Mouse (Mus musculus): ENCODE results near the gene Krtap14. TPM values are rescaled to one million over a fixed set of nuclear protein-coding genes. Genes with fewer than 3 reads are reported as not detected.

Krtap14 gene
- polyA plus RNA-seq (2014; fragmentation: Nextera tagmentation; extraction: Ambion mirVana) = not detected in 2 replicates

- DNase-seq (ENCODE audit: low spot score) (peak; percentile 63), ATAC-seq (peak; percentile 77)
- H3K4me2 ChIP-seq (ENCODE audit: low read length) = no peak within 1 kb of the TSS
- no peak within 1 kb of the TSS for H3K27ac ChIP-seq (ENCODE audit: low read depth, low read length)
- H3K4me3 ChIP-seq (ENCODE audit: low read depth, low read length) = no peak within 1 kb of the TSS
- H3K9me3 ChIP-seq (replicated peaks; ENCODE audit: control insufficient read depth, low read length) = no peaks in the 10 kb centered on the region
- no peak within 1 kb of the TSS for H3K9ac ChIP-seq (ENCODE audit: low read length)
- H3K27me3 ChIP-seq (replicated peaks; ENCODE audit: control insufficient read depth, insufficient read depth, low read length) = no peaks in the 10 kb centered on the region
- H3K36me3 ChIP-seq (ENCODE audit: control insufficient read depth, insufficient read depth, low read length) = no peaks in the 10 kb centered on the region
- H3K4me1 ChIP-seq (ENCODE audit: control insufficient read depth, insufficient read depth, low read length) = no peaks in the 10 kb centered on the region
- 70% methylated on average over 9 of the region's 9 CpGs for WGBS
Measured at GRCm38 (mm10) chr16:88826095-88826652, at the start of gene Krtap14. Gene Krtap14 (minus strand): TSS chr16:88826145.

DNA sequence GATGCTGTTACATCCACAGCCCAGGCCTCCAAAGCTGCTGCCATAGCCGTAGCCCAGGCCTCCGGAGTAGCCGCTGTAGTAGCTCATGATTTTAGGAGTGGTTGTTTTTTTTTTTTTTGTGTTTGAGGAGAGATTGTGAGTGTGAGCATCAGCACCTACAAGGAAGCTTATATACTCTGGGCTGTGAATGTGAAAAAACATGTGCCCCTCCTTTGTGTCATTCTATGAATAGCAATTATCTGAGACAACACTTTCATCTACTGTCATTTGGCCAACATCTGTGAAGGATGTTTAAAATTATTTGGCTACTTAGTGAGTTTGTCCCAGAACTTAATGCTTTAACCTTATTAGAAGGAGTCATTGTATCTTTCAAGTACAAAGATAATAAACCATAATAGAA lies 48.2 kb upstream of the Krtap14 start, which contains the start of gene Krtap19-2:
TSS of gene Krtap19-2 (minus strand) at position 101 of the 400 bp plus-strand sequence.
- Histone ChIP-seq H3K4me1 (ENCODE audit: control insufficient read depth, insufficient read depth, low read length) (no peaks in the 10 kb centered on the region), H3K36me3 (ENCODE audit: control insufficient read depth, insufficient read depth, low read length) (no peaks in the 10 kb centered on the region), H3K4me3 (ENCODE audit: low read depth, low read length) (no peak within 1 kb of the TSS), H3K9ac (ENCODE audit: low read length) (no peak within 1 kb of the TSS), H3K9me3 (replicated peaks; ENCODE audit: control insufficient read depth, low read length) (no peaks in the 10 kb centered on the region), H3K27ac (ENCODE audit: low read depth, low read length) (no peak within 1 kb of the TSS), H3K4me2 (ENCODE audit: low read length) (no peak within 1 kb of the TSS), H3K27me3 (replicated peaks; ENCODE audit: control insufficient read depth, insufficient read depth, low read length) (no peaks in the 10 kb centered on the region)
- ATAC-seq (no peak), DNase-seq (ENCODE audit: low spot score) (no peak)
- WGBS = 92% methylated on average over 3 of the region's 3 CpGs

DNA sequence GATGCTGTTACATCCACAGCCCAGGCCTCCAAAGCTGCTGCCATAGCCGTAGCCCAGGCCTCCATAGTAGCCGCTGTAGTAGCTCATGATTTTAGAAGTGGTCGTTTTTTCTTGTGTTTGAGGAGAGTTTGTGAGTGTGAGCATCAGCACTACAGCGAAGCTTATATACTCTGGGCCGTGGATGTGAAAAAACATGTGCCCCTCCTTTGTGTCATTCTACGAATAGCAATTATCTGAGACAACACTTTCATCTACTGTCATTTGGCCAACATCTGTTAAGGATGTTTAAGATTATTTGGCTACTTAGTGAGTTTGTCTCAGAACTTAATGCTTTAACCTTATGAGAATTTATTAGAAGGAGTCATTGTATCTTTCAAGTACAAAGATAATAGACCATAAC lies 43.4 kb upstream of the Krtap14 start, which contains the start of gene Krtap19-1:
TSS of gene Krtap19-1 (minus strand) at position 101 of the 400 bp plus-strand sequence.
- Histone ChIP-seq H3K36me3 (ENCODE audit: control insufficient read depth, insufficient read depth, low read length) (no peaks in the 10 kb centered on the region), H3K27ac (ENCODE audit: low read depth, low read length) (no peak within 1 kb of the TSS), H3K9ac (ENCODE audit: low read length) (no peak within 1 kb of the TSS), H3K4me2 (ENCODE audit: low read length) (no peak within 1 kb of the TSS), H3K9me3 (replicated peaks; ENCODE audit: control insufficient read depth, low read length) (no peaks in the 10 kb centered on the region), H3K4me3 (ENCODE audit: low read depth, low read length) (no peak within 1 kb of the TSS), H3K4me1 (ENCODE audit: control insufficient read depth, insufficient read depth, low read length) (no peaks in the 10 kb centered on the region), H3K27me3 (replicated peaks; ENCODE audit: control insufficient read depth, insufficient read depth, low read length) (no peaks in the 10 kb centered on the region)
- WGBS = 87% methylated on average over 6 of the region's 6 CpGs
- no peak for ATAC-seq
- no peak for DNase-seq (ENCODE audit: low spot score)

- DNase-seq (ENCODE audit: low spot score) = no peak
- no peak overlapping the region for H3K9ac ChIP-seq (ENCODE audit: low read length)
- no peaks in the 10 kb centered on the region for H3K9me3 ChIP-seq (replicated peaks; ENCODE audit: control insufficient read depth, low read length)
- ATAC-seq = no peak
- no peaks in the 10 kb centered on the region for H3K36me3 ChIP-seq (ENCODE audit: control insufficient read depth, insufficient read depth, low read length)
- no peak overlapping the region for H3K4me3 ChIP-seq (ENCODE audit: low read depth, low read length)
- no peak overlapping the region for H3K4me2 ChIP-seq (ENCODE audit: low read length)
- WGBS = 89% methylated on average over 4 of the region's 4 CpGs
- no peaks in the 10 kb centered on the region for H3K4me1 ChIP-seq (ENCODE audit: control insufficient read depth, insufficient read depth, low read length)
- no peaks in the 10 kb centered on the region for H3K27me3 ChIP-seq (replicated peaks; ENCODE audit: control insufficient read depth, insufficient read depth, low read length)
- no peak overlapping the region for H3K27ac ChIP-seq (ENCODE audit: low read depth, low read length)
Measured at GRCm38 (mm10) chr16:88864887-88865407, 39.0 kb upstream of the Krtap14 start.

DNA sequence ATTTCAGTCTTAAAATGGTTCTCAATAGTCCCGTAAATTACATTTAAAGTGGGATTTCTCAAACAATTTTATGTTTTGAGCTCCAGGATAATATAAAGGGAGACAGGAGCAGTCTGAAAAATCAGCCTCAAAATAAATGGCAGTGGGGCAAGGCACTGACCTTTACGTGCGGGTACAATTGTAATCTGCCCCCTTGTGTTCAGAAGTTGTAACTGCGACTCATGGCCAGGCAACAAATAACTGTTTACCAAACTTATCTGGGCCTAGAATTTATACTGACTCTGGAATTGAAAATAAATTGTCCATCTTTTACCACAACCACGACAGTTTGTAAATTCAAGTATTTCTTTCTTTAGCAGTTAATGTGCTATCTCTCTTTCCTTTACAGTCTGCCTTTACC lies 25.5 kb upstream of the Krtap14 start:
- DNase-seq (ENCODE audit: low spot score) (peak; percentile 51), ATAC-seq (no peak)
- H3K4me3 ChIP-seq (ENCODE audit: low read depth, low read length) = no peak overlapping the region
- no peak overlapping the region for H3K27ac ChIP-seq (ENCODE audit: low read depth, low read length)
- no peaks in the 10 kb centered on the region for H3K4me1 ChIP-seq (ENCODE audit: control insufficient read depth, insufficient read depth, low read length)
- no peak overlapping the region for H3K9ac ChIP-seq (ENCODE audit: low read length)
- 11% methylated on average over 5 of the region's 5 CpGs for WGBS
- no peaks in the 10 kb centered on the region for H3K36me3 ChIP-seq (ENCODE audit: control insufficient read depth, insufficient read depth, low read length)
- H3K27me3 ChIP-seq (replicated peaks; ENCODE audit: control insufficient read depth, insufficient read depth, low read length) = no peaks in the 10 kb centered on the region
- H3K9me3 ChIP-seq (replicated peaks; ENCODE audit: control insufficient read depth, low read length) = no peaks in the 10 kb centered on the region
- no peak overlapping the region for H3K4me2 ChIP-seq (ENCODE audit: low read length)

DNA sequence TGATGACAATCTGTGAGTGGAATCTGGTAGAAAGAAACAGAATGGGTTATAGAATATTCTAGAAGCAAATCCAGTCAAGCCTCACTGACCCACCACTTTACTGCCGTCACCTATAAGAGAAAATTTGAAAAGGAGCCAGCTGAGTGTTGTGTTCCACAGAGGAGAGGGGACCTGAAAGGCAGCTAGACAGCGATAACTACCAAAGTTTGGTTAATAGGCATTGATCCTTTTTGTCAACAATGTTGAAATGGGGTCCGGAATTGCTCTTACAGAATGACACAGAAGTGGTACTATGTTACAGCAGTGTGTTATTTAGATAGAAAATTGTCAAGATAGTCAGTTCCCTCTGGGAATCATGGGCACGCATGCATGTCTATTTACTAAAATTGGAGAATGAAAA lies 22.6 kb upstream of the Krtap14 start:
- WGBS = 86% methylated on average over 4 of the region's 4 CpGs

GRCm38 (mm10) chr16:88847363-88847762 lies 21.4 kb upstream of the Krtap14 start:
- ATAC-seq (no peak), DNase-seq (ENCODE audit: low spot score) (no peak)
- Histone ChIP-seq H3K4me3 (ENCODE audit: low read depth, low read length) (no peak overlapping the region), H3K4me2 (ENCODE audit: low read length) (no peak overlapping the region), H3K4me1 (ENCODE audit: control insufficient read depth, insufficient read depth, low read length) (no peaks in the 10 kb centered on the region), H3K27ac (ENCODE audit: low read depth, low read length) (no peak overlapping the region), H3K36me3 (ENCODE audit: control insufficient read depth, insufficient read depth, low read length) (no peaks in the 10 kb centered on the region), H3K9me3 (replicated peaks; ENCODE audit: control insufficient read depth, low read length) (no peaks in the 10 kb centered on the region), H3K27me3 (replicated peaks; ENCODE audit: control insufficient read depth, insufficient read depth, low read length) (no peaks in the 10 kb centered on the region), H3K9ac (ENCODE audit: low read length) (no peak overlapping the region)
- 92% methylated on average over 1 of the region's 1 CpGs for WGBS

More for the DNA sequence above, 22.6 kb upstream of the Krtap14 start:
- H3K9ac ChIP-seq (ENCODE audit: low read length) = no peak overlapping the region
- DNase-seq (ENCODE audit: low spot score) (no peak), ATAC-seq (no peak)
- no peak overlapping the region for H3K4me2 ChIP-seq (ENCODE audit: low read length)
- H3K36me3 ChIP-seq (ENCODE audit: control insufficient read depth, insufficient read depth, low read length) = no peaks in the 10 kb centered on the region
- H3K9me3 ChIP-seq (replicated peaks; ENCODE audit: control insufficient read depth, low read length) = no peaks in the 10 kb centered on the region
- H3K4me1 ChIP-seq (ENCODE audit: control insufficient read depth, insufficient read depth, low read length) = no peaks in the 10 kb centered on the region
- H3K4me3 ChIP-seq (ENCODE audit: low read depth, low read length) = no peak overlapping the region
- H3K27me3 ChIP-seq (replicated peaks; ENCODE audit: control insufficient read depth, insufficient read depth, low read length) = no peaks in the 10 kb centered on the region
- H3K27ac ChIP-seq (ENCODE audit: low read depth, low read length) = no peak overlapping the region

- H3K4me1 ChIP-seq (ENCODE audit: control insufficient read depth, insufficient read depth, low read length) = no peaks in the 10 kb centered on the region
- H3K27me3 ChIP-seq (replicated peaks; ENCODE audit: control insufficient read depth, insufficient read depth, low read length) = no peaks in the 10 kb centered on the region
- no peak overlapping the region for H3K9ac ChIP-seq (ENCODE audit: low read length)
- no peak overlapping the region for H3K4me3 ChIP-seq (ENCODE audit: low read depth, low read length)
- DNase-seq (ENCODE audit: low spot score) (no peak), ATAC-seq (no peak)
- H3K9me3 ChIP-seq (replicated peaks; ENCODE audit: control insufficient read depth, low read length) = no peaks in the 10 kb centered on the region
- no peak overlapping the region for H3K4me2 ChIP-seq (ENCODE audit: low read length)
- no peak overlapping the region for H3K27ac ChIP-seq (ENCODE audit: low read depth, low read length)
- H3K36me3 ChIP-seq (ENCODE audit: control insufficient read depth, insufficient read depth, low read length) = no peaks in the 10 kb centered on the region
- 82% methylated on average over 3 of the region's 3 CpGs for WGBS
Measured at GRCm38 (mm10) chr16:88826978-88827377, 1.0 kb upstream of the Krtap14 start.

DNA sequence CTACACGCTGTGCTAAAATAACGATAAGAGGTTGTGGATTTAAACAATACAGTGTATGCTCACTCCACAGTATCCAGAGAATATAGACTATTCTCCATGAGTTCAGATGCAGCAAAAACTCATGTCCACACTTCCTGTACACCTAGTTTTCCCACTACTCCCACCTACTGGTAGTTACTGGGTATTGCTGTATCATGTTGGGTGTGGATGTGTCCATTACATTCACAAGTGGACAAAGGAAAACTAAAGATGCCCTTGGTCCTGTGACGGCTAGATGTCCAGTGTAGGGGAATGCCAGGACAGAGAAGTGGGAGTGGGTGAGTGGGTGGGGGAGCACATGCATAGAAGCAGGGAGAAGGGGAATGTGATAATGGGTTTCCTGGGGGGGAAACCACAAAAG lies 2.2 kb downstream of the Krtap14 start:
- Histone ChIP-seq H3K36me3 (ENCODE audit: control insufficient read depth, insufficient read depth, low read length) (no peaks in the 10 kb centered on the region), H3K9me3 (replicated peaks; ENCODE audit: control insufficient read depth, low read length) (no peaks in the 10 kb centered on the region), H3K27me3 (replicated peaks; ENCODE audit: control insufficient read depth, insufficient read depth, low read length) (no peaks in the 10 kb centered on the region), H3K27ac (ENCODE audit: low read depth, low read length) (no peak overlapping the region), H3K9ac (ENCODE audit: low read length) (no peak overlapping the region), H3K4me1 (ENCODE audit: control insufficient read depth, insufficient read depth, low read length) (no peaks in the 10 kb centered on the region), H3K4me3 (ENCODE audit: low read depth, low read length) (no peak overlapping the region), H3K4me2 (ENCODE audit: low read length) (no peak overlapping the region)
- ATAC-seq = no peak
- WGBS = 80% methylated on average over 3 of the region's 3 CpGs
- DNase-seq (ENCODE audit: low spot score) = peak; percentile 45
